Mouse (Mus musculus) embryonic facial prominence, embryonic 11.5 days (tissue): ENCODE results near the gene Ephb1. TPM values are rescaled to one million over a fixed set of nuclear protein-coding genes. Genes with fewer than 3 reads are reported as not detected.
A peak's percentile ranks its signal among the peaks of the same experiment; 100 is the strongest.

ENCODE experiments used
- ATAC-seq: fragments of 200-750 bp; cut with Nextera tagmentation; replicated peaks from 2 replicates; pipeline ENCODE4 v1.8.0; 2017; ENCODE audit warnings: low read depth; ENCODE audit not compliant: insufficient number of reproducible peaks, low FRiP score, low TSS enrichment
- DNase-seq: peaks from one replicate; pipeline ENCODE4 v3.0.0-alpha.2; 2015; ENCODE audit warnings: low spot score
- H3K27ac ChIP-seq: fragments of 300-500 bp; sonication (generic); replicated peaks from 2 replicates; pipeline ENCODE4 v1.5.1; 2014; ENCODE audit warnings: mild to moderate bottlenecking, low read depth, low read length, control low read depth
- H3K27me3 ChIP-seq: fragments of 300-500 bp; sonication (generic); 2 replicates; pipeline ENCODE4 v1.6.1; 2014; ENCODE audit warnings: mild to moderate bottlenecking, low read length, moderate library complexity, mixed read lengths; ENCODE audit not compliant: control insufficient read depth, insufficient read depth
- H3K36me3 ChIP-seq: fragments of 300-500 bp; sonication (generic); replicated peaks from 2 replicates; pipeline ENCODE4 v1.6.1; 2014; ENCODE audit warnings: low read depth, mild to moderate bottlenecking, low read length, moderate library complexity, mixed read lengths; ENCODE audit not compliant: control insufficient read depth, insufficient read depth
- H3K4me1 ChIP-seq: fragments of 300-500 bp; sonication (generic); 2 replicates; pipeline ENCODE4 v1.6.1; 2014; ENCODE audit warnings: low read length, mixed read lengths; ENCODE audit not compliant: control insufficient read depth, insufficient read depth
- H3K4me2 ChIP-seq: fragments of 300-500 bp; sonication (generic); 2 replicates; pipeline ENCODE4 v1.6.1; 2014; ENCODE audit warnings: low read depth, mild to moderate bottlenecking, control low read depth, low read length, moderate library complexity
- H3K4me3 ChIP-seq: fragments of 300-500 bp; sonication (generic); 2 replicates; pipeline ENCODE4 v1.5.1; 2014; ENCODE audit warnings: low read depth, low read length, control low read depth
- H3K9ac ChIP-seq: fragments of 300-500 bp; sonication (generic); replicated peaks from 2 replicates; pipeline ENCODE4 v1.6.1; 2014; ENCODE audit warnings: mild to moderate bottlenecking, control low read depth, low read length
- H3K9me3 ChIP-seq: fragments of 300-500 bp; sonication (generic); replicated peaks from 2 replicates; pipeline ENCODE4 v1.6.1; 2016; ENCODE audit warnings: mild to moderate bottlenecking, low read length, inconsistent platforms, mixed read lengths; ENCODE audit not compliant: control insufficient read depth
- WGBS: fragments of 180-500 bp; shearing (Covaris S2); extraction: QIAGEN DNeasy Blood & Tissue Kit; methylation state at CpG from one replicate; pipeline ENCODE4 v1.1.7; 2014; 5-methylcytosine and 5-hydroxymethylcytosine counted together
- polyA plus RNA-seq: library from polyadenylated mRNA; unstranded; fragments of >200 nt; fragmentation: Nextera tagmentation; extraction: Ambion mirVana; gene quantifications from 2 replicates; pipeline ENCODE4 v1.2.1, GENCODE M21; 2014

Gene Ephb1
- polyA plus RNA-seq, 1 experiment from 2014 or later = 6.6 TPM

DNA sequence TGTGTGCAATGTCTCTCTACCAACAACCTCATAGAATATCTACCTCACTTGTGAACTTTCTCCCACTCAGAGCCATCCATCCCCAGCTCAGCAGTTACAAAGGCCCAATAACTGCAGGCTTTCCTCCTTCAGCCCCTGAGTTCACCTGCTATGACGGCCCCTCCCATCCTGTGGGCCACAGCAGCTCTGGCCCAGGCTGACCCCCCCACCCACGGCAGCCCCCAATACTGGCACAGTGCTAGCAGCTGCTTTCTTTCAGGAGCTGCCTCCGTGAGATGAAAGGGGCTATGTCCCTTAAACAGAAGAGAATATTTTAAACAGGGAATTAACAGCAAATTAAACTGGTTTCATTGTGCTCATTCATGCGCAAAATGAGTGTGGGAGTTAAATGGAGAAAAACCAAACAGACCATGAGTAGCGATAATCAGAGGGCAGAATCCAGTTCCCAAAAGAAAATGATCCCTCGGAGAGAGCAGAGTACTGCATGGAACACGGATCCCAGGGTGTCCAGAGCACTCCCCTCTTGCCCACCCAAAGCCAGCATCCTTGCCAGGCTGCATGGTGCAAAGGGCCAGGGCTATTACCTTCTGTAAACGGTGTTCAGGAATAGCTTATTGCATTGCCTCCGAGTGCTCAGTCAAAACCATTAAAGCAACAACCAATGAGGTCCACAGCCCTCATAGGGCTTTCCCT, 105.2 kb downstream of the Ephb1 start:
- no peak for ATAC-seq
- no peak for DNase-seq
- WGBS = 33% methylated on average over 9 of the region's 9 CpGs
- no peak overlapping the region for H3K4me3 ChIP-seq
- H3K36me3 ChIP-seq = no peaks in the 10 kb centered on the region
- no peaks in the 10 kb centered on the region for H3K27me3 ChIP-seq
- H3K27ac ChIP-seq = no peak overlapping the region
- no peak overlapping the region for H3K9ac ChIP-seq
- no peaks in the 10 kb centered on the region for H3K4me1 ChIP-seq
- no peaks in the 10 kb centered on the region for H3K9me3 ChIP-seq
- no peak overlapping the region for H3K4me2 ChIP-seq

DNA sequence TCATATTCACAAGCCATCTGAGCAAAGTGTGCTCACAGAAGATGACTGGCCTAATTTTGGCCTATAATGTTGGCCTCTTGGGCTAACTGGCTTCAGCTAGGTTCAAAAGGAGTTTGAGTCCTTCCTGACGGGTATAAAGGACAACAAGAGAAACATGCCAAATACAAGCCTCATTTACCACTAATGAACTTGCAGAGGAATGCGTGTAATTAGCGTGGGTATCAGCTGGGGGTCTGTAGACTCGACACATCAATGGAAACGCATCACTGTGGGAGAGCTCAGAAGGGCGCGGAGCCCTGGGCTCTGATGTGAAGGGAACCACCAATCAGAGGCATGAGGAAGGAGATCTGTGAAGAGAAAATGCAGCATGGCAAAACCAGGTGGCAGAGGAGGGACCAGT, 108.9 kb downstream of the Ephb1 start:
- no peaks in the 10 kb centered on the region for H3K9me3 ChIP-seq
- H3K4me3 ChIP-seq = no peak overlapping the region
- no peak overlapping the region for H3K4me2 ChIP-seq
- ATAC-seq (no peak), DNase-seq (no peak)
- no peaks in the 10 kb centered on the region for H3K4me1 ChIP-seq
- H3K27me3 ChIP-seq = no peaks in the 10 kb centered on the region
- no peak overlapping the region for H3K9ac ChIP-seq
- no peak overlapping the region for H3K27ac ChIP-seq
- 69% methylated on average over 7 of the region's 7 CpGs for WGBS
- H3K36me3 ChIP-seq = no peaks in the 10 kb centered on the region

- peak; percentile 50 for DNase-seq
- no peak overlapping the region for H3K9ac ChIP-seq
- no peaks in the 10 kb centered on the region for H3K27me3 ChIP-seq
- H3K36me3 ChIP-seq = no peaks in the 10 kb centered on the region
- ATAC-seq = peak; percentile 74
- H3K27ac ChIP-seq = no peak overlapping the region
- 14% methylated on average over 7 of the region's 7 CpGs for WGBS
- no peak overlapping the region for H3K4me3 ChIP-seq
- H3K4me2 ChIP-seq = no peak overlapping the region
- H3K4me1 ChIP-seq = no peaks in the 10 kb centered on the region
- no peaks in the 10 kb centered on the region for H3K9me3 ChIP-seq
Measured at GRCm38 (mm10) chr9:102243296-102243695, 111.2 kb downstream of the Ephb1 start.

DNA sequence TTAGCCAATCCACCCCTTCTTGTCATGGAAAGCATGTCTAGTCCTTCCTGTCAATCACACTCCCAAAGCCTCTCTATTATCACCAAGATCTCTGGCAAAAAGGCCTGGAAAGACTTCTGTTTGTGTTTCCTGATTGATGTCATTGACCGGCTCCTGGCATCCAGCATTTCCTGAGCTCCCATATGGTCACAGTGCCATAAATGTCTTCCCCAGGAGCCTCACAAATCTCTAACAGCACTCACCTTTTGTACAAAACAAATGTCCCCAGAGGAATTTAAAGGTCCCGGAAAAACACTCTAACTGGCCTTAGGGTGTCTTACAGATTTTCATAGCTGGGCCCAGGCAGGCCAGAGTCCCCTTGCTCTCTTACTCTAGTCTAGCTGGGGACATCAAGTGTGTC, 112.9 kb downstream of the Ephb1 start:
- Histone ChIP-seq H3K4me1 (no peaks in the 10 kb centered on the region), H3K27me3 (no peaks in the 10 kb centered on the region), H3K27ac (no peak overlapping the region), H3K36me3 (no peaks in the 10 kb centered on the region), H3K9me3 (no peaks in the 10 kb centered on the region), H3K4me2 (no peak overlapping the region), H3K9ac (no peak overlapping the region), H3K4me3 (no peak overlapping the region)
- WGBS = 66% methylated on average over 2 of the region's 2 CpGs
- DNase-seq (no peak), ATAC-seq (no peak)

DNA sequence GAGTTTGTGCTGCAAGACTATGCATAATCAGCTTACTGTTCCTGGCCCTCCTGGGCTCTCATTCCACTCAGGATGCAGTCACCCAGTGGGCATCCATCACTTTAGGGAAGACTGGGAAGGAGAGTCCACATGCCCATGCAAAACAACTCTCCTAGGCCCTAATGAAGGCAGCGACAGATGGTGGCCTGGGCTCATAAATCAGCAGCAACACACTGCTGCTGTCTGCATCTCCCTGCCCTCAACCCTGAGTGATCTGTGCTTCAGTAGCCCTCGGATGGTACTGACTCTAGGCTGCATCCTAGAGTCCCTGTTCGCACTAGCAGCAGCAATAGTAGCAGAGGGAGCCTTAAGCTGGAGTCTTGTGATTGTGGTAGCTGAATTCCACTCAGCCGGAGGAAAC, 114.3 kb downstream of the Ephb1 start:
- H3K9ac ChIP-seq = no peak overlapping the region
- no peak overlapping the region for H3K4me3 ChIP-seq
- DNase-seq (no peak), ATAC-seq (no peak)
- H3K27me3 ChIP-seq = no peaks in the 10 kb centered on the region
- H3K4me1 ChIP-seq = no peaks in the 10 kb centered on the region
- no peak overlapping the region for H3K27ac ChIP-seq
- WGBS = 80% methylated on average over 4 of the region's 4 CpGs
- H3K4me2 ChIP-seq = no peak overlapping the region
- no peaks in the 10 kb centered on the region for H3K9me3 ChIP-seq
- no peaks in the 10 kb centered on the region for H3K36me3 ChIP-seq

DNA sequence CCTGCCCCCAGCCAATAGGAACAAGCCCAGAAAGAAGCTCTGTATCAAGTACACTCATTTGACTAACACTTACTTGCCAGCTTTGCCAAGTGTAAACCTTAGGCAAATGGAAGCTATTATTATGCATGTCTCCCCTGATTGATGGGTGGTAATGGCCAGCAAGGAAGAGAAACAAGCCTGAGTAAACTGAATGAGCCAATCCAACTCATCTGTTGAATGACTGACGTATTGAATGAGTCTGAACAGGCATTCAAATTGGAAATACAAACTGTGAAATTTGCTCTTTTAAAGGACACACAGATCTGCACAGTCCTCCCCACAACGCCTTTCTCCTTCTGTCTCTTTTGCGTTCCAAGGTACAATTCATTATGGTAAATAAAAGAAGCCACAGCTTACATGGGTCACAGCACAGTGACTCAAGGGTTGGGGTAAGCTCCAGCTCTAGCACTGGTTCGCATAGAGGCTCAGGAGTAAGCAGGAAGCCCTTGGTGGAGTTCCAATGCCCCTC, 119.0 kb downstream of the Ephb1 start:
- no peak overlapping the region for H3K9ac ChIP-seq
- DNase-seq = no peak
- no peaks in the 10 kb centered on the region for H3K36me3 ChIP-seq
- H3K27ac ChIP-seq = no peak overlapping the region
- no peaks in the 10 kb centered on the region for H3K27me3 ChIP-seq
- ATAC-seq = no peak
- no peaks in the 10 kb centered on the region for H3K4me1 ChIP-seq
- WGBS = 68% methylated on average over 4 of the region's 4 CpGs
- H3K4me2 ChIP-seq = no peak overlapping the region
- no peaks in the 10 kb centered on the region for H3K9me3 ChIP-seq
- H3K4me3 ChIP-seq = no peak overlapping the region

DNA sequence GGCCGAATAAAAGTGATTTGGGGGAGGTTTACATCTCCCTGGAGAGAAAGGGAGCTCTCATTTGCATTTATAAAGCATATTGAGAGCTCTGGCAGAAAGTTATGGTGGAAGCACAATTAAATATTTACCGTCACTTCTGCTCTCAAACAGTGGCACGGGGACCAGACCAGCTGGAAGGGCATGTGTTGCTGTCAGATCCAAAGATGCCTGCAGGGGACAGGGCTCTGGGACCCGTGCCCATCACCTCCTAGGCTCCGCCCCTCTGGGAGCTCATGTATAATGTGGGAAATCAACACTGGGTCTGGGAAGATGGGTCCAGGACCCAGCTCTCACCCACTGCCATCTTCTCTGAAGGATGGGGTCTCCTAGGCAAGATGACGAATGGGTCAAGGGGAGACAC, 123.2 kb downstream of the Ephb1 start:
- Histone ChIP-seq H3K27me3 (no peaks in the 10 kb centered on the region), H3K36me3 (no peaks in the 10 kb centered on the region), H3K4me2 (no peak overlapping the region), H3K9me3 (no peaks in the 10 kb centered on the region), H3K4me3 (no peak overlapping the region), H3K4me1 (no peaks in the 10 kb centered on the region), H3K9ac (no peak overlapping the region), H3K27ac (no peak overlapping the region)
- no peak for DNase-seq
- no peak for ATAC-seq
- 64% methylated on average over 6 of the region's 6 CpGs for WGBS

GRCm38 (mm10) chr9:102216746-102217566, 137.5 kb downstream of the Ephb1 start:
- Histone ChIP-seq H3K4me2 (no peak overlapping the region), H3K9me3 (no peaks in the 10 kb centered on the region), H3K4me3 (no peak overlapping the region), H3K4me1 (no peaks in the 10 kb centered on the region), H3K27me3 (no peaks in the 10 kb centered on the region), H3K9ac (no peak overlapping the region), H3K27ac (no peak overlapping the region), H3K36me3 (no peaks in the 10 kb centered on the region)
- no peak for DNase-seq
- no peak for ATAC-seq
- WGBS = 65% methylated on average over 7 of the region's 7 CpGs
